Mouse (Mus musculus) layer of hippocampus, adult 9-11 months (tissue): ENCODE results near the gene 1700037H04Rik.

Source experiments
- DNase-seq: peaks from one replicate; pipeline ENCODE4 v3.0.0; 2022

1700037H04Rik gene

GRCm38 (mm10) chr2:131159938-131160581 is at the start of gene 1700037H04Rik:
1700037H04Rik (minus strand) TSS chr2:131160081.
- peak; percentile 98 for DNase-seq

- no peak for DNase-seq
Measured at GRCm38 (mm10) chr2:131209125-131209795, 49.4 kb upstream of the 1700037H04Rik start.

GRCm38 (mm10) chr2:131208356-131208755 is 48.5 kb upstream of the 1700037H04Rik start:
- DNase-seq: no peak

DNA sequence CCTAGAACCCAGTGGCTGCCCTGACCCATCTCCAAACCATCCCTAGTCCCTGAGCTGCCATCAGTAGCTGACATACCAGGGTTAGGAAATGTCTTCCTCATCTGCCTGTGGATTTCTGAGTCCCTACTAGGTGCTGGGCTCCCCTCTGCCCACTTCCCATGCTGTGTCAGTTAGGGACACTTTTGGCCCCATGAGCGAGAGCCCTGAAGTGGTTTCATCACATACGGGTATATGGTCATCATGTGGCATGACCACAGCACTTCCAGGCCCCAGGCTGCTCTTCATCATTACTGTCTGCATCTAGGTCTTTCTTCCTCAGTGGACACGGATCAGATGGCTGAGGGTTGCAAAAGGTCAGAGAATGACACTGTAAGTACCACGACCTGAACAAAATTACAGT is 46.9 kb upstream of the 1700037H04Rik start, which contains the start of gene Ap5s1:
Gene Ap5s1, plus strand, starts transcription at position 301 of the 400 bp plus-strand sequence.
- DNase-seq: no peak

DNA sequence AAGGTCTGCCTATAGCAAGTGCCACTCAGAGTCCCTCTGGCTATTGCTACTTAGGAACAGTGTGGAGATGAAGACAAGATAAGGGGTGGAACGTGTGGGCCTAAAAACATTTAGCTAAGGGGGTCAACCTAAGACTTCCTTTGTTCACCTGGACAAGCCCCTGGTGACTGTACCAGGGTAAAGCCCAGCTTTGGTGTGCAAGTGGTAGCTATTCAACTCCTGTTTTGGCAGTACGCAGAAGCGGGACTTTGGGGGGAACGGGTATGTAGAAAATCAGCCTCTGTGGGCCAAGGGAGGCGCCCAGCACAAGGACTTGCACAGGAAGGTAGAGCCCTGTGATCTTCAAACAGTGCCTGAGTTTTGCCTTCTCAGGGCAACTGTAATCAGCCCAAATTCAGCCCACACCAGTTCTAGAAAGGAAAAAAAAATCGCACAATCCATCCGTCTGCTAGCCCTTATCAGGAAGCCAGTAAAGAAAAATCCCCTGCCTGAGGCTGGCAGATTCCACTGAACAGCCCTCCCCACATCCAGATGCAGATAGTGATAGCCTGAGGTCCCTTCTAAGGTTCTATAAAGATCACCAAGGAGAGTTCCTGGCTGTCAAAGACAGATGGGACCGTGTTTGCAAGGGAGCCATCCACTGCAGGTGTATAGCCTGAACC is 45.8 kb upstream of the 1700037H04Rik start:
- no peak for DNase-seq

- peak; percentile 92 for DNase-seq
Measured at GRCm38 (mm10) chr2:131204410-131204981, 44.6 kb upstream of the 1700037H04Rik start.

GRCm38 (mm10) chr2:131203816-131204409 is 44.0 kb upstream of the 1700037H04Rik start:
- no peak for DNase-seq

GRCm38 (mm10) chr2:131201262-131201661 is 41.4 kb upstream of the 1700037H04Rik start:
- DNase-seq: no peak

- no peak for DNase-seq
Measured at GRCm38 (mm10) chr2:131200710-131201109, 40.8 kb upstream of the 1700037H04Rik start.

DNA sequence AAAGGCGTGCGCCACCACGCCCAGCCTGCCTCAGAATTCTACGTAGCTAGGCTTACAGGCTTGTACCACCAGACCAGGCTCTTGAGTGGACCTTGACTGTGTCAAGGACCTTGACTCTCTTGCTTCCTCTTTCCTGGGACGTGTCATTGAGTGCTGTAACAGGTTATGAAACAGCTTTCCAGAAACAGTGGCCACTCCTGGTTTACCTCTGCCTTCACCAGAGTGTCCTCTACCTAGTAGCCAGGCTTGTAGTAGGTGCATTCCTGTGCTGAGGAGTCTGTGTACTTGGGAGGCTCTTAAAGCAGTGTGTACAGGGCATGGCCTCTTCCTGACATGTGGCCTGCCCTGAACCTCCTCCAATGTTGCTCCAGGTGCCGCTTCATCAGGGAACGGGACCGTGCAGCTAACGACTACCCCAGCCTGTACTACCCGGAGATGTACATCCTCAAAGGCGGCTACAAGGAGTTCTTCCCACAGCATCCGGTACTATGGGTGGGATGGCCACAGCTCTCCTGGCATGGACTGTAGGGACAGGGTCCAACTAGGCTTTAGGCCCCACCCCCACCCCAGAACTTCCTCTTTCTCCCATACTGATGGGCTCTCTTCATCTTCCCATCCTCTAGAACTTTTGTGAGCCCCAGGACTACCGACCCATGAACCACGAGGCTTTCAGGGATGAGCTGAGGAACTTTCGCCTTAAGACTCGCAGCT is 36.9 kb upstream of the 1700037H04Rik start:
- DNase-seq: no peak

DNA sequence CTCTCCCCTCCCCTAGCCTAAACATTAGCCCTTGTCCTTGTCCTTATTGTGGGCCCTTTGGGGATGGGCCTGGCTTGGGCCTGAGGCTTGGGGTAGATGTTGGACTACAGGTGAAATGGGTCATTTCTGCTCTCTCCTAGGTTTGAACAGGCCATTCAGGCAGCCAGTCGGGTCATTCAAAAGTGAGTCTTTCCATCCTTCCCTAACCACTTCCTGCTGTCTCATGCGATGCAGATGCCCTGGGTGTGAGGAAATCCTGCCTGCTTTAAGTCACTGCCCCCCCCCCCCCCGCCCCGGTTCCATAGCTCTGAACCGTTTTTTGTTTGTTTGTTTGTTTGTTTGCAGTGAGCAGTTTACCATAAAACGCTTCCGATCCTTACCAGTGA is 31.1 kb upstream of the 1700037H04Rik start:
- DNase-seq: no peak

GRCm38 (mm10) chr2:131190344-131191004 is 30.6 kb upstream of the 1700037H04Rik start:
- DNase-seq: no peak

DNA sequence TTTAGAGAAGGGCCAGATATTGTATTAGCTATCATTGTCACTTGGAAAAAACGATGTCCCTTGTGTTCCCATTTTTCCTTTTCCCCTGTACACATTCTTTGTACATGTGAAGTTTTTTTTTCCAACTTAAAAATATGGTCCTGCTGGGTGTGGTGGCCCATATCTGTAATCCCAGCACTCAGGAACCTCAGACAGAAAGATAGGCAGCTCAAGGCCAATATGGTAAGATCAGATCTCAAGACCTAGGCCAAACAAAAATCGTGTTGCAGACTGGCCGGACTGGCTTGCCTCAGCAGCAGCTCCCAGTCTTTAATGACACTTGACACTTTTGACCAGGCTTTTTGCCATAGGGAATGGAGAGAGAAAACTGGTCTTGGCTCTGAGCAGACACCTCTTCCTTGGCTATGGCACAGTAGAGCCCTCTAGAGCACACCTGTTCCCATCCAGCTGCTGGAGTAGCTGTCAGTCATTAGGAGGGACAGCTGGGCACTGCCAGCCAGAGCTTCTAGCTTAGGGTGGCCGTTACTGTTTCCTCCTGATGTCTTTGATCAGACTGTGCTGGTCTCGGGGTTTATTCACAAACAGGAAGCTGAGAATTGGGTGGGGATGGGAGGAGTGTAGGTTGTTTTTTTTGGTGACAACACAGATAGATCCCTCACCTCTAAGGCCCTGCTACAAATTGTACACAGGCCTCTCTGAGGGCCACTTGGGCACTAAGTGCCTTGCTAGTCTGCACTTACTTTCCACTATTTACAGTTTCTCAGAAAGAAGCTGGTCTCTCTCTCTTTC is 29.8 kb upstream of the 1700037H04Rik start:
- no peak for DNase-seq

- no peak for DNase-seq
Measured at GRCm38 (mm10) chr2:131188311-131188710, 28.4 kb upstream of the 1700037H04Rik start.

GRCm38 (mm10) chr2:131187602-131187922 is 27.7 kb upstream of the 1700037H04Rik start:
- DNase-seq: no peak

GRCm38 (mm10) chr2:131186771-131187601 is 27.1 kb upstream of the 1700037H04Rik start, which contains the start of the genes Cdc25b and Spef1:
Cdc25b (plus strand) TSS chr2:131186949.
Spef1 (minus strand) TSS chr2:131187282.
- DNase-seq: peak; percentile 79

DNA sequence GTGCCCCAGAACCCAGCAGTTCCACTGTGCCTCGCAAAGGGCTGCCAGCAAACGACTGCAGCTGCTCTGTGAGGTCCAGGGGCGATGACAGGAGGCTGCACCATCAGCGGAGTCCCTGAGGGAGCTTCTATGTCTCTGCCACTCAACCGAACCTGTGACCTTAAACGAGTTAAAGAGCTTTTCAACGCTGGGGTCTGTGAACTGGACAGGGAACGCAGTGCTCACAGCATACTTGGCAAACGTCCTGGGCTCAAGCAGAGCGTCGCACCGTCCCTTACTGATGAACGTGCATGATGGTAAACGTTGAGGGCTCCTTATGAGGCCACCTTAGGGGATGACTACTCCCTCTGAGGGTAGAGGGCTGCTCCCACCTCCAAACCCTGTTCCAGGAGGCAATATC is 26.5 kb upstream of the 1700037H04Rik start:
- no peak for DNase-seq

DNA sequence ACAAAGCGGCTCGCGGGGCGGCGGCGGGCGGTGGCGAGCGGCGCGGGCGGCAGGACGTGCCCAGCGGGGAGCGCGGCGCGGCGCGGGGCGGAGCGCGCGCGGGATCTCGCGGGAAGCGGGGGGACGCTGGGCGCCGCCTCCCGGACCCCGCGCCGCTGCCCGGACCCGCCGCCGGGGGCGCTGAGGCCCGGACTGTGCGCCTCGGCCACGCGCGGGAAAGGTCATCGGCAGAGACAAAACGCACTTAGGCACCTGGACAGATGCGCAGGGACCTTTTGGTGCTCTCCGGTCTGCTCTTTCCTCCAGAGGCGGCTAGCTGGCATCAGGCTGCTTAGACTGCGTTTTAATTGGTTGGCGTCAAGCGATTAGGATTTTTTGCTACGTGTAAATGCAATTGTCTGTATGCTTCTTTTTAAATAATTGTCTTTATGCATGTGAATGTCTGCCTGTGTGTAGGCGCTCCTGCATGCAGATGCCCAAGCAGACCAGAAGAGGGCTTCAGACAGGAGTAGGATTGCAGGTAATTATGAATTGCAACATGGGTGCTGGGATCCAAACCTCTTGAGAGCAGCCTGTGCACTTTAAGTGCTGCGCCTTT is 20.2 kb upstream of the 1700037H04Rik start, which contains the start of gene Cenpb:
Gene Cenpb, minus strand, starts transcription at position 78 of the 598 bp plus-strand sequence.
- DNase-seq: peak; percentile 81

GRCm38 (mm10) chr2:131179246-131179886 is 19.5 kb upstream of the 1700037H04Rik start:
- peak; percentile 64 for DNase-seq
